Mouse (Mus musculus) fat pad, adult 2 months (tissue): ENCODE results near the gene Cacna1d.
A peak's percentile ranks its signal among the peaks of the same experiment; 100 is the strongest.

Source experiments
- DNase-seq: peaks from one replicate; pipeline ENCODE4 v3.0.0-alpha.2; 2011; ENCODE audit warnings: low read depth, low spot score; ENCODE audit errors: extremely low read depth

The Cacna1d gene

GRCm38 (mm10) chr14:30459891-30460523 is 31.2 kb downstream of the Cacna1d start:
- DNase-seq, result no peak

DNA sequence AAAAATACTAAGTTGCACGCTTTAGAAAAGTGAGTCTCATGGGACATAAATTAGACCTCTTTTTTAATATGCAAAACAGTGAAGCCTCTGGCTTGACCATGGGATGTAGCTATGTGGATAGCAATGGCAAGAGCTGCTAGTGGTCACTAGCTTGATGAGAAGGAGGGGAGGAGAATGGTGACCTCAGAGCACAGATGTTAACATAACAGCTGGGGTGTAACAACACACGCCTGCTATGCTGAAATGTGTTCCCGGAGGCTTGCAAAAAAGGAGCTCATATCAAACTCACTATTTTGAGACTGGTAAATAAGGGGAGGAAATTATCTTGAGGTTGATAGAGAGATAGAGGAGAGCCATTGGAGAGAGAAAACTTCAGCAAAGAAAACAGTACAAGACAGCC is 32.4 kb downstream of the Cacna1d start:
- DNase-seq, result no peak

DNA sequence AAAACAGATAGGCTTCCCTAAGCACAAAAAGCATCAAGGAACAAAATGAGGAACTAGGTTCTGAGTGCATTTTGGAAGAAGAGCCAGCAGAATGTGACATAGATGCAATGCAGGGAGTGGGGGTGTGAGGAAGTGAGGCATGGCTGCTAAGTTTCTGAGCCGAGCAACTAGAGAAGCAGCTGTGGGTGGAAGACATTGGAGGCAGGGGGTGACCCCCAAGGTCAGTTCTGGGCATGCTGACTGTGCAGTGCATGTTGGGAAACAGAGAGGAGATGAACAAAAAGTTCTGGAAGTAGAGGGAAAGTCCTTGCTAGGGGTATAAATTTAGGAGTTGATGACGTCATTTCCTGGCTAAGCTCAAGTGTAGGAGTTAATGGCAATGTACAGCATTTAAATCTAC is 33.4 kb downstream of the Cacna1d start:
- no peak for DNase-seq

DNA sequence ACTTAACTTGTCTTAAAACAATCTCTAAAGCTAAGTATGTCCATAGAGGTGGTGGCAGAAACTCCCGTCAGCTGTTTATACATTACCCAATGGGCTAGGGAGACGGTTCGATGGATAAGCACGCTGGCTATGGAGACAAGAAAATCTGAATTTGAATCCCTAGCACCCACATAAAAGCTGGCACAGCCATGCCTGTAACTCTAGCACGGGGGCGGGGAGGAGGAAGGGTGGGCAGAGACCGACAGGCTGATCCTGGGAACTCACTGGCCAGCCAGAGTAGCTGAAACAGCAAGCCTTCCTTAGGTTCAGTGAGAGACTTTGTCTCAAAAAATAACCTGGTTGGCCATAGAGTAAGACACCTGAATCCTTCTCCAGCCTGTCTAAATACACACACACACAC is 33.8 kb downstream of the Cacna1d start:
- no peak for DNase-seq

DNA sequence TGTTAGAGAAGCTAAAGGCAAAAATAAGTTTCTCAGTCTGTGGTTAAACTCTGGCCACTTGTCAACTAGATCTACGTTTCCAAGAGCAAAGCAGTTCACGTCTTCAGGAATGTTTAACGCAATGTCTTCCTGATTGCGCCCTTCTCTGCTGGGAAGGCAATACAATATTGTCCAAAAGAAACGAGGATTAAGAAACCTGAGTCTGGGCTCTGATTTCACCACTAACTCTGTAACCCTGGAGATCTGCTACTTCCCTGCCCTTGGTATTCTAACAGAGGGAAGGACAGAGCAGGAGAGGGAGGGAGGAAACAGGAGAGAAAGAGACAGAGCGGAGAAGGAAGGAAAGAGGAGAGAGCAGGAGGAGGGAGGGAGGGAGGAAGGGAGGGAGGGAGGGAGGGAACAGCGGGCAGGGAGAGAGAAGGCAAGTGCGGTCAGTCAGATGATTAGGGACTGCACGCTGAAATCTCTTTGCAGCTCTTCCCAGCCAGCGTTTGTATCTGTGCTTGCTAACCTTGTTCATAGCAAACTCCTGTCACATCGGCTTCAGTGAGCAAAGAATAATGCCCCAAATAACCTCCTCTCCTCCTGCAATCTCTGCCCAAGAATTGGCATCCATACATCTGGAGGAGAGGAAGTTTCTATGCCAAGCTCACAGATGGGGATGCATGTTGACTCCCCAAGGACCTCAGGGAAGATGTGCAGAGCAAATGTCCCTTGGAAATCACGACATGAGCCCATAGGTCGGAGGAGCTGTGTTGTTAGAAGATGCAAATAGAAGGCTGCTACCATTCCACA is 35.3 kb downstream of the Cacna1d start:
- no peak for DNase-seq

DNA sequence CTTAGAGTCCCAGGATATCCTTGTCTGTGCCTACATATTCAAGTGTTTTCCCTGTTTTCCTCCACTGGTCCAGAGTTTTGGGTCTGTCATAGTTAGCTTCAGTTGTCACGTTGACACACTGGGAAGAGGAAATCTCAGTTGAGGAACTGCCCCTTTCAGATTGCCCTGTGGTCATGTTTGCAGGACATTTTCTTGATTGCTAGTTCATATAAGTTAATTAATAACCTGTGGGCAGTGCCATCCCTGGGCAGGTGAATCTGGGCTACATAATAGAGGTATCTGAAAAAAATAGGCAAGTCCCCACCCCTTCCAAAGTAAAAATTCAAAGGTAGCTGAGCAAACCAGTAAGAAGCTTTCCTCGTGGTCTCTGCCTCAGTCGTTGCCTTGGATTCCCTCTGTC is 51.3 kb downstream of the Cacna1d start:
- DNase-seq, result no peak

DNA sequence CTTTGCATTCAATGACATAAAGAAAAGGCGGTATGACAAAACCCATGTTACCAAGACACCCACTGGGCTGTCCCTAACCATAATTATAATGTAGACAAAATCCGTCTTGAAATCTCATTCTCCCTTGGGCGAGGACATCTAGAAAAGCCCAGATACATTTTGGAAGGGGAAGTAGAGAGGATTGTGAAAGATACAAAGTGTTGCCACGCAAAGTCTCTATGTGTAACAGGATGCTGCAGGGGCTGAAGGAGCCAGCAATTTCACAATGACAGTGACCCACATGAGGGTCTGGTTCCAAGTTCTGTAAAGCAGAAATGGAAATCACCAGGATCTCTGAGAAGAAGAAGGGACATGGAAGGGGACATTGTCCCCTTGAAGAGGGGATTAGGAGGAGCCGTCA is 55.9 kb downstream of the Cacna1d start:
- DNase-seq, result peak; percentile 59

DNA sequence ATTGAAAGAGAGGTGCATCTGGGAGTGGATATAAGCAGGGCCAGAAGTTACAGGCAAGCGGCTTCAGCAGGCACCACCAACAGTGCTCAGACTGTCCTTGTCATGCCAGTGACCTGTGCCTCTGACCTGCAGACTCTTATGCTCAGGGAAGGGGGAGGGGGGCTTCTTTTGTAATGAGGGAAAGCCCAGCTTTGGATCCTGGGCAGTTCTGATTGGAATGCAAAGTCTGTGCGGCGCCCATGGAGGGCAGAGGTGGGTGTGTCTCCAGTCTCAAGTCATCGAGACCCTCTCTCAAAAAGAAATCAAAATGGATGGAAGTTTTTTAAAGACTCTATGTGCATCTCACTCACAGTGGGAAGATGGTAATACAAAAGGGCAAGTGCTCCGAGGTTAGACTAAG is 60.8 kb downstream of the Cacna1d start:
- no peak for DNase-seq

DNA sequence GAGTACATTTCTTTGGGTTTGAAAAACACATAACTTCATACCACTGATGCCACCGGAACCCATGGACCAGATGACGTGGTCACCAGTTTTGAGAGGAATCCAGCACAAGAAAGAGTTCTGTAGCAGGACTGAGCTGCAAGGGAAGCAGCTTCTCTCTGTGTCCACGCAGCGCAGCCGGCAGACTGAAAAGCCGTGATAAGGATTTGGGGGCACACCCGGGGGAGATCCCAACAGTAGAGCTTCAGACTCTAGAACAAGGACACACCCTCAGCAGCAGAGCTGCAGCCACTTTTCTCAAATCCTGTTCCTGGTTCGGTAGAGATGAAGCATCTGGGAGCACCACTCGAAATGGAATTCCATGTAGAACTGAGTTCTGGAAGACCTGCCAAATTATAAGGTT is 61.2 kb downstream of the Cacna1d start:
- no peak for DNase-seq

DNA sequence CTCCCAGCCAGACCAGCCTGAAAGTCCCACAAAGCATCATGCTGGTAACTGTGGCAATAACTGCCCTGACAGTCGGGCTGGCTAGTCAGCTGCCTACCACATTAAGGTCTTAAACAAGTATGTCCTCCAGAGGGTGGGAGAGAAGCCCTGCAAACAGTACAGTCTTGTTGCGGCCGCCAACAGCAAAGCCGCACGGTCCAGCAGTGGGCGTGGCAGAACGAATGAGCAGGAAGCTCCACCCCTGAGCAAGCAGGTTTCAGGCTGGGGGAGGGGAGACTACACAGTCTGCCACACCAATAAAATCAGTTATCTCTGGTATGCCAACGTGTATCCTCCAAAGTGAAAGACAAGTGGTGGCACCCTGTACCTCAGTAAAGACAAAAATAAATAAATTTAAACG is 61.6 kb downstream of the Cacna1d start:
- DNase-seq, result no peak

- no peak for DNase-seq
Observed at GRCm38 (mm10) chr14:30428757-30429156, 62.5 kb downstream of the Cacna1d start.

DNA sequence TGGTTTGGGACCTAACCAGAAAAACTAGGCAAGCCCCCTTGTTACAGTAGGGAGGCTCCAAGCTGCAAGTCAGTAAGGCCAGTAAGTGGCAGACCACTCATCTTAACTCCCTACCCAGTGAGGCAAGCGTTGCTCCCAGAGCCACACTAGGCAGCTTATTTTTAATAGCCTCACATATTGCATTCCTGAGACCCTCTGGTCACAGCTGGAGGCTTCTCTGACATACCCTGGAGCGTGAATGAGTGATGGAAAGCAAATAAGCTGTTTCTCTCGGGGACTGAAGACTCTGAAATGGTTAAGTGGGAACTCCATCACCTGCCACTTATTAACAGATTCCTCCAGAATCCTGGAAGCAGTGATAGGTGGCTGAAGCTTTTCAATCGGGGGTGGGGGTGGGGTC is 65.4 kb downstream of the Cacna1d start:
- no peak for DNase-seq

DNA sequence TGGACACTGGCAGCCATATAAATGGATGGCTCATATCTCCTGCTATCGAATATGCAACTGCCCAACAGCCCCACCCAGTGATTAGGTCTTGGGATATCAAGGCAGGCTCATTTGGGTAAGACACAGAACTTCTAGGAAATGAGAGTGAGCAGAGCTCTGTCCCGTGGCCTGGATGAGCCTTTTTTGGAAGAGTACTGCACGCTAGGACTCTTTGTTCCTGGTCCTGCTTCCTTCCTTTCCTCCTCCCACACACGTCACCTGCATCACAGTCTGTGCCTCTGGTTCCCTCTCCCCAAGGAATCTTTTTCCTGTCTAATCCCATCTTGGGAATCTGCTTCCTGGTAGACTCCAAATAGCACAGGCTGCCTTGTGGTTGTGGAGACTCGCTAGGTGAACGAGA is 66.1 kb downstream of the Cacna1d start:
- DNase-seq, result no peak

DNA sequence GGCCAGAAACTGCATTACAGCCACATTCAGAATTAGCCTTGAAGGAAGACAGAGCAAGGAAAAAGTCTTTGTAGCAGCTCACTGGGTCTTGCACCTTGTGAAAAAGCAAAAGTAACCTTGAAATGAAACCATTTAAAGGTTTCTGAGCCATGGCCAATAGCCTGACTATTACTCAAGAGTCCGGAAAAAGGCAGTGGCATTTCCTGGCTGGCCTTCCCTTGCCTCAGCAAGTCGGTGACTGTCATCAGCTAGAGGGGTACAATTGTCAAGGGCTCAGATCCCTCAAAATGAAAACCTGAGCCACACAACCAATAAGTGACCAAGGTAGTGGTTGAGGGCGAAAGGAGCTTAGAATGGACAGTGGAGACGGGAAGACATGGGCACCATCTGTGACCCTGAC is 66.6 kb downstream of the Cacna1d start:
- DNase-seq, result no peak

- no peak for DNase-seq
Observed at GRCm38 (mm10) chr14:30422376-30423140, 68.7 kb downstream of the Cacna1d start.

DNA sequence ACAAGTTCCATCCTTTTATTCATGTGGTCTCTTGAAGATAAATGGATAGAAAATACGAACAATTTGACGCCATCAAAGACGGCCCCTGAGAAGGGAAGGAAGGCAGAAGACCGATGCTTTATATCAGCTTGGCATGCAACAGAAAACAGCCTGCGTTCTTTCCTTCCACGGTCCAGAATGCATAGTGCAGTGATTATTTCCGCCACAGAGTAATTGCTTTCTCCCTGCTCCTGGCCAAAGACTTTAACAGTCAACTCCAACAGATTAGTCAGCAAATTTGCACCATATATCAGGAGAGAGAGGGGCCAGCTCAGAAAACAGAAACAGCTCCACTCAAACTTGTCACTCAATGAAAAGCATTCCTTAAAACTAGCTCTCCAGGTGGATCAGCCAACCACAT is 71.8 kb downstream of the Cacna1d start:
- no peak for DNase-seq

GRCm38 (mm10) chr14:30419046-30419445 is 72.2 kb downstream of the Cacna1d start:
- DNase-seq, result no peak

GRCm38 (mm10) chr14:30415830-30416229 is 75.4 kb downstream of the Cacna1d start:
- no peak for DNase-seq

- no peak for DNase-seq
Observed at GRCm38 (mm10) chr14:30414131-30414530, 77.1 kb downstream of the Cacna1d start.

- no peak for DNase-seq
Observed at GRCm38 (mm10) chr14:30409331-30409730, 81.9 kb downstream of the Cacna1d start.

- no peak for DNase-seq
Observed at GRCm38 (mm10) chr14:30405456-30406225, 85.6 kb downstream of the Cacna1d start.
